Mouse (Mus musculus) hindbrain, postnatal 0 days (tissue): ENCODE measurements around the gene Ssu72. TPM values are rescaled to one million over a fixed set of nuclear protein-coding genes. Genes with fewer than 3 reads are reported as not detected.

ENCODE experiments used
- ATAC-seq: fragments of 200-750 bp; cut with Nextera tagmentation; 2 replicates; pipeline ENCODE4 v1.8.0; 2017; ENCODE audit warnings: mild to moderate bottlenecking, moderate TSS enrichment, moderate library complexity
- DNase-seq: peaks from one replicate; pipeline ENCODE4 v3.0.0-alpha.2; 2015; ENCODE audit warnings: low spot score
- H3K27ac ChIP-seq: fragments of 300-500 bp; sonication (generic); 2 replicates; pipeline ENCODE4 v1.5.1; 2014; ENCODE audit warnings: mild to moderate bottlenecking
- H3K27me3 ChIP-seq: fragments of 300-500 bp; sonication (generic); 2 replicates; pipeline ENCODE4 v1.6.1; 2014; ENCODE audit warnings: low read length, mixed read lengths; ENCODE audit not compliant: insufficient read depth
- H3K36me3 ChIP-seq: fragments of 300-500 bp; sonication (generic); 2 replicates; pipeline ENCODE4 v1.6.1; 2014; ENCODE audit warnings: low read length, mixed read lengths; ENCODE audit not compliant: insufficient read depth
- H3K4me1 ChIP-seq: fragments of 300-500 bp; sonication (generic); 2 replicates; pipeline ENCODE4 v1.6.1; 2014; ENCODE audit warnings: antibody characterized with exemption, low read length, mixed read lengths; ENCODE audit not compliant: insufficient read depth
- H3K4me2 ChIP-seq: fragments of 300-500 bp; sonication (generic); 2 replicates; pipeline ENCODE4 v1.6.1; 2014; ENCODE audit warnings: low read depth, mild to moderate bottlenecking, low read length, moderate library complexity, mixed read lengths
- H3K4me3 ChIP-seq: fragments of 300-500 bp; sonication (generic); 2 replicates; pipeline ENCODE4 v1.5.1; 2014; ENCODE audit warnings: low read length
- H3K9ac ChIP-seq: fragments of 300-500 bp; sonication (generic); replicated peaks from 2 replicates; pipeline ENCODE4 v1.6.1; 2014; ENCODE audit warnings: mild to moderate bottlenecking, low read length, moderate library complexity, mixed read lengths
- H3K9me3 ChIP-seq: fragments of 300-500 bp; sonication (generic); 2 replicates; pipeline ENCODE4 v1.6.1; 2016; ENCODE audit warnings: low read length, mixed read lengths
- CTCF ChIP-seq: IDR thresholded peaks from 2 replicates; pipeline ENCODE4 v1.5.1; 2016; ENCODE audit warnings: antibody characterized with exemption, control low read depth, low read depth
- WGBS: fragments of 180-500 bp; shearing (Covaris S2); extraction: QIAGEN DNeasy Blood & Tissue Kit; methylation state at CpG from one replicate; pipeline ENCODE4 v1.1.7; 2014; 5-methylcytosine and 5-hydroxymethylcytosine counted together
- polyA plus RNA-seq: library from polyadenylated mRNA; unstranded; fragments of >200 nt; fragmentation: Nextera tagmentation; extraction: Ambion mirVana; gene quantifications from 2 replicates; pipeline ENCODE4 v1.2.1, GENCODE M21; 2015
- total RNA-seq: library from RNA; depleted of rRNA; stranded (reverse); fragments of >200 nt; gene quantifications from 2 replicates; pipeline ENCODE4 v1.2.3, GENCODE M21; 2014; rRNA removed

The Ssu72 gene
- total and polyA plus RNA-seq, 2 experiments from 2014 or later: 110 to 165 TPM

GRCm38 (mm10) chr4:155779498-155779897 is 74.9 kb downstream of the Ssu72 start:
- Histone ChIP-seq H3K9ac (no peak overlapping the region), H3K4me2 (no peak overlapping the region), H3K27me3 (no peaks in the 10 kb centered on the region), H3K4me1 (peaks cover 8% of the 10 kb centered on the region; the same call in 1 of the 2 replicates), H3K4me3 (no peak overlapping the region), H3K36me3 (no peaks in the 10 kb centered on the region), H3K27ac (no peak overlapping the region), H3K9me3 (no peaks in the 10 kb centered on the region)
- no peak for ATAC-seq
- no peak for TF ChIP-seq CTCF
- 85% methylated on average over 4 of the region's 4 CpGs for WGBS
- DNase-seq: no peak

- Histone ChIP-seq H3K4me2 (no peak overlapping the region), H3K27me3 (no peaks in the 10 kb centered on the region), H3K9ac (no peak overlapping the region), H3K4me3 (no peak overlapping the region), H3K27ac (no peak overlapping the region), H3K36me3 (no peaks in the 10 kb centered on the region), H3K9me3 (no peaks in the 10 kb centered on the region), H3K4me1 (no peaks in the 10 kb centered on the region; the same call in 1 of the 2 replicates)
- 16% methylated on average over 6 of the region's 6 CpGs for WGBS
- DNase-seq (peak; percentile 48), ATAC-seq (no peak)
- no peak for TF ChIP-seq CTCF
Observed at GRCm38 (mm10) chr4:155780895-155781294, 76.3 kb downstream of the Ssu72 start.

Other genes with a start within 250 kb of the Ssu72 start
- gene Tmem52, start 235.7 kb upstream of the Ssu72 start, total RNA-seq: 0.61 and 3.7 TPM in 2 replicates
- gene Tmem52, start 235.7 kb upstream of the Ssu72 start, polyA plus RNA-seq: 0.46 and 0.74 TPM in 2 replicates
- gene Gnb1, start 213.4 kb upstream of the Ssu72 start, total RNA-seq: 363 and 456 TPM in 2 replicates
- gene Gnb1, start 213.4 kb upstream of the Ssu72 start, polyA plus RNA-seq: 1,192 and 1,230 TPM in 2 replicates
- 98.6 and 108 TPM in 2 replicates for gene Nadk, start 142.4 kb upstream of the Ssu72 start, total RNA-seq
- 57.5 and 59.6 TPM in 2 replicates for gene Nadk, start 142.4 kb upstream of the Ssu72 start, polyA plus RNA-seq
- gene Slc35e2, start 103.4 kb upstream of the Ssu72 start, total RNA-seq: 72.0 and 77.2 TPM in 2 replicates
- 11.1 and 13.2 TPM in 2 replicates for gene Slc35e2, start 103.4 kb upstream of the Ssu72 start, polyA plus RNA-seq
- 16.5 and 21.4 TPM in 2 replicates for gene Cdk11b, start 79.9 kb upstream of the Ssu72 start, total RNA-seq
- 65.5 and 74.3 TPM in 2 replicates for gene Cdk11b, start 79.9 kb upstream of the Ssu72 start, polyA plus RNA-seq
- gene Gm10563, start 59.4 kb upstream of the Ssu72 start, total RNA-seq: not detected in 2 replicates
- not detected in 2 replicates for gene Gm10563, start 59.4 kb upstream of the Ssu72 start, polyA plus RNA-seq
- 6.1 and 13.5 TPM in 2 replicates for gene Mmp23, start 51.4 kb upstream of the Ssu72 start, total RNA-seq
- gene Mmp23, start 51.4 kb upstream of the Ssu72 start, polyA plus RNA-seq: 4.2 and 5.7 TPM in 2 replicates
- 109 and 127 TPM in 2 replicates for gene Mib2, start 35.6 kb upstream of the Ssu72 start, total RNA-seq
- 40.6 and 44.1 TPM in 2 replicates for gene Mib2, start 35.6 kb upstream of the Ssu72 start, polyA plus RNA-seq
- gene Fndc10, start 10.5 kb upstream of the Ssu72 start, total RNA-seq: 50.5 and 52.0 TPM in 2 replicates
- gene Fndc10, start 10.5 kb upstream of the Ssu72 start, polyA plus RNA-seq: 26.0 and 26.5 TPM in 2 replicates
- gene Tmem240, start 30.0 kb downstream of the Ssu72 start, total RNA-seq: 73.3 and 82.2 TPM in 2 replicates
- gene Tmem240, start 30.0 kb downstream of the Ssu72 start, polyA plus RNA-seq: 31.0 and 33.6 TPM in 2 replicates
- 65.7 and 83.4 TPM in 2 replicates for gene Atad3a, start 56.3 kb downstream of the Ssu72 start, total RNA-seq
- 68.8 and 72.2 TPM in 2 replicates for gene Atad3a, start 56.3 kb downstream of the Ssu72 start, polyA plus RNA-seq
- 43.3 and 55.5 TPM in 2 replicates for gene Vwa1, start 69.9 kb downstream of the Ssu72 start, total RNA-seq
- 27.8 and 29.4 TPM in 2 replicates for gene Vwa1, start 69.9 kb downstream of the Ssu72 start, polyA plus RNA-seq
- 0.86 and 2.3 TPM in 2 replicates for gene Tmem88b, start 81.1 kb downstream of the Ssu72 start, total RNA-seq
- 1.0 and 1.2 TPM in 2 replicates for gene Tmem88b, start 81.1 kb downstream of the Ssu72 start, polyA plus RNA-seq
- not detected in 2 replicates for gene Ankrd65, start 85.6 kb downstream of the Ssu72 start, total RNA-seq
- not detected in 2 replicates for gene Ankrd65, start 85.6 kb downstream of the Ssu72 start, polyA plus RNA-seq
- 75.4 and 87.5 TPM in 2 replicates for gene Mrpl20, start 98.1 kb downstream of the Ssu72 start, total RNA-seq
- 303 and 310 TPM in 2 replicates for gene Mrpl20, start 98.1 kb downstream of the Ssu72 start, polyA plus RNA-seq
- 57.6 and 80.2 TPM in 2 replicates for gene Ccnl2, start 107.7 kb downstream of the Ssu72 start, total RNA-seq
- 82.6 and 90.6 TPM in 2 replicates for gene Ccnl2, start 107.7 kb downstream of the Ssu72 start, polyA plus RNA-seq
- gene Aurkaip1, start 126.5 kb downstream of the Ssu72 start, total RNA-seq: 110 and 143 TPM in 2 replicates
- 162 and 175 TPM in 2 replicates for gene Aurkaip1, start 126.5 kb downstream of the Ssu72 start, polyA plus RNA-seq
- 45.8 and 58.9 TPM in 2 replicates for gene Mxra8, start 134.9 kb downstream of the Ssu72 start, total RNA-seq
- gene Mxra8, start 134.9 kb downstream of the Ssu72 start, polyA plus RNA-seq: 39.4 and 41.6 TPM in 2 replicates
- gene Dvl1, start 142.6 kb downstream of the Ssu72 start, total RNA-seq: 141 and 166 TPM in 2 replicates
- gene Dvl1, start 142.6 kb downstream of the Ssu72 start, polyA plus RNA-seq: 16.0 and 16.4 TPM in 2 replicates
- gene Tas1r3, start 158.6 kb downstream of the Ssu72 start, total RNA-seq: 0.04 and 1.5 TPM in 2 replicates
- gene Tas1r3, start 158.6 kb downstream of the Ssu72 start, polyA plus RNA-seq: 0.13 and 0.23 TPM in 2 replicates
- gene Cptp, start 164.6 kb downstream of the Ssu72 start, total RNA-seq: 31.3 and 41.8 TPM in 2 replicates
- gene Cptp, start 164.6 kb downstream of the Ssu72 start, polyA plus RNA-seq: 26.8 and 27.9 TPM in 2 replicates
- 51.3 and 52.1 TPM in 2 replicates for gene Ints11, start 164.7 kb downstream of the Ssu72 start, total RNA-seq
- gene Ints11, start 164.7 kb downstream of the Ssu72 start, polyA plus RNA-seq: 49.9 and 52.4 TPM in 2 replicates
- 73.6 and 109 TPM in 2 replicates for gene Pusl1, start 187.0 kb downstream of the Ssu72 start, total RNA-seq
- gene Pusl1, start 187.0 kb downstream of the Ssu72 start, polyA plus RNA-seq: 58.8 and 59.6 TPM in 2 replicates
- 69.5 and 93.5 TPM in 2 replicates for gene Acap3, start 187.0 kb downstream of the Ssu72 start, total RNA-seq
- gene Acap3, start 187.0 kb downstream of the Ssu72 start, polyA plus RNA-seq: 52.2 and 56.4 TPM in 2 replicates
- 47.5 and 50.8 TPM in 2 replicates for gene Ube2j2, start 239.0 kb downstream of the Ssu72 start, total RNA-seq
- gene Ube2j2, start 239.0 kb downstream of the Ssu72 start, polyA plus RNA-seq: 119 and 126 TPM in 2 replicates